Mouse (Mus musculus) thymus, postnatal 14 days (tissue): ENCODE measurements around the gene Rab15.
A peak's percentile ranks its signal among the peaks of the same experiment; 100 is the strongest.
"Not testable (repeated sequence)": the region's sequence is repeated elsewhere in the genome, so short reads cannot be mapped to it uniquely, and the experiment has no call there.

Source experiments
- DNase-seq: peaks from one replicate; pipeline ENCODE4 v3.0.0; 2021

The Rab15 gene

DNA sequence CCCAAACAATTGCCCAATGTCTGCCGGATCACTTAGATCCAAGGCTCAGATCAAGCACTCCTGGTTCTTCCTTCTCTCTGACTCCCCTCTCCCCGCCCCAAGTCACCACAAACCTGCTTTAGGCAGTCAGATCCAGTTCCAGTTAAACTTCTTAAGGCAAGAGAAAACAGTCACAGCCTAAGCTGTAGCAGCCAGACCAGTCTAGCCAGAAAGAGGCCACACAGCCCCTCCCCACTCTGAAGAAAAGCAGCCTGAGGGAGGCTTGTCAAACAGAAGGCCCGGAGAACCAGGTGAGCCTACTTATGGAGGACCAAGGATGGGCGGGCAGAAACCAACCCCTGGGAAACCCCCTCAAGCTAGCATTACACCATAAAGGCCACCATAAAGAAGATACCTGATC is 4.6 kb downstream of the Rab15 start:
- no peak for DNase-seq

DNA sequence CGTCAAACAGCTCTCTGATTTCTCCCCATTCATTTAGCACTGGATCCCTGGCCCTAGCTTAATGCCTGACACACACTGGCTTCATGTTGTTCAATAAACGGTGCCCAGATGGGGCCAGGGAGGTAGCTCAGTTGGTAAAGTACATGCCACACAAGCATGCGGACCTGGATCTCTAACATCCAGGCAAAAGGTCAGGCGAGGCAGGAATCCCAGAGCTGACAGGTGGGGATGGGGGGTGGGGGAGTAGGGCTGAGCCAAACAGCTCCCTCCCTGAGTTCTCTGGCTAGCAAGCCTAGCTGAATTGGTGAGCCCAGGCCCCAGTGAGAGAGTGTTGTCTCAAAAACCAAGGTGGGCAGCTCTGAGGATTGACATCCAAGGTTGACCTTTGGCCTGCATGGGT is 5.5 kb downstream of the Rab15 start:
- DNase-seq, result no peak

DNA sequence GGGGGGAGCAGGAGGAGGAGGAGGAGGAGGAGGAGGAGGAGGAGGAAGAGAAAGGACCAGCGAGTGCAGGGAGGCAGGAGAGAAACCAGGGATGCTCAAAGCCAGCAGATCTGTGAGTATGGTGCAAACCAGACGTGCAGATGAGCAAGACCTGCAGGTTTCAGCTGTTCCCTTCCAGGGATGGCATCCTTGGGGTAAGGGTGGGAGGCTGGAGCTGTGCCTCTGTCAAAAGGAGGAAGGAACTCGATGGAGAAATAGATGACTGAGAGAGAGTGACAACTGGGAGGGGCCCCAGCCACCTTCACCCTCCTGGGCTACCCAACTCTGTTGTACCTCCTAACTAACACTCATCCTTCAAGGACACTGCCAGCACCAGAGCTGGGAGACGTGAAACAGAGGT is 6.0 kb downstream of the Rab15 start:
- DNase-seq, result no peak

DNA sequence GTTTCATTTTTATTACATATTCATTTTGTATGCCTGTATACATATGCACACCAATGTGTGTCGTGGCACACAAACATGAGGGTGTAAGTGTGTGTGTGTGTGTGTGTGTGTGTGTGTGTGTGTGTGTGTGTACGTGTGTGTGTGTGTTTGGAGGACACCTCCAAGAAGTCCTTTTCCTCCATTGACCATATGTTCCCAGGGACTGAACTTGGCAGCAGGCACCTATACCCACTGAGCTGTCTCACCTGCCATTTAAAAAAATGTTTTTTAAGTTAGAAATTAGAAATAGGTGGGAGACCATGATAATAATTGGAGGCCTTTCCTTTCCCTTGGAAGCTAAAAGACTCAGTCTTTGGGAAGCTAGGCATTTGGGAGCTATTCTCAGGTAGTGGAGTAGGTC is 8.6 kb downstream of the Rab15 start:
- no peak for DNase-seq

DNA sequence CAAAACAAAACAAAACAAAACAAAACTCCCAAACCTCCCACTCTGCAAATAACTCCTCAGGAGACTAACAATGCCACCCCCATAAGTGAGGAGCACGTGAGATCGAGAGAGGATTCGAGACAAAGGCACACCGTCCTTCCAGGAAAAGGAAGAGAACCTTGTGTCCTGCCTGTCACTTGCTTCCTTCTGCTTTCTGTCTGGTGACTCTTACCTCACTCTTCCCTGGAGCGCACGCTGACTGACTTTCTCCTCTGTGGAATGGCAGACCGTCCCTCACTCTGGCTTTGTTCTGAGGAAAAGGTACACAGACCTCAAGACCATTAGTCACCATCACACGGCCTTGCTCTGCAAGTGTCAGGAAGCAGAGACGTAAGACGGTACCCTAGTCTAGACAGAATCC is 9.2 kb downstream of the Rab15 start:
- no peak for DNase-seq

DNA sequence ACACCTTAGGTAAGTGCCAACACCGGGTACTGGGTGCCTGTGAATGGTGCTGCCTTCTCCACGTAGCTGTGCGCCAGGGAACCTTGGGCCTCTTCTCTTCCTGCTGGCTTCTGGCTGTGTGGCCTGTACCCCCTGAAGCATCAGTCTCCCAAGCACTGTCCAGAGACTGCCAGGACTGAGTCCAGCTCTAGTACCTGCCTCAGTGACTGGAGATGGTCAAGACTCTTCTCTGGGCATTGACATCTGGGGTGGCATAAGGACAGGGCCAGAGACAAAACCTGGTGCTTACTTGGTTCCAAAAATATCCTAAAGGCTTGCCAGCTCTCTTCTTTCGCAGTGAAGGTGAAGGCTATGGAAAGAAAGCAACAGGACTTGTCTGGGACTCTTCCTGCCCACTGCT is 11.7 kb downstream of the Rab15 start:
- no peak for DNase-seq

DNA sequence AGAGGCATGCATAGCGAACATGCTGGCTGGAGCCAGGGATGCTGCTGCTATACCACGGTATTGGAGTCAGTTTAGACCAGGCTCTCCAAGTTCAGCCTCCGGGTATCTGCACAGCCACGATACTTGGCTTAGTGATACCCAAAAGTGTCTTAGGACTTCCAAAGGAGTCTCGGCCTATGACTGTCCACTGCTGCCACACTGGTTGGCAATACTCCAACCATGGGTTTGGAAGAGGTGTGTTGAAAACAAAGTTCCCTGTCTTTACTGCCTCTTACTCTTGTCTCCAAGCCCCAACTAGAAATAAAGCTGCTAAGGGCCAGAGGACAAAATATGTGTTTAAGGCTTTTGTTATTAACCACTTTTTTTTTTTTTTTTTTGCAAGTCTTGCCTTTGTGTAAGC is 12.2 kb downstream of the Rab15 start:
- no peak for DNase-seq

DNA sequence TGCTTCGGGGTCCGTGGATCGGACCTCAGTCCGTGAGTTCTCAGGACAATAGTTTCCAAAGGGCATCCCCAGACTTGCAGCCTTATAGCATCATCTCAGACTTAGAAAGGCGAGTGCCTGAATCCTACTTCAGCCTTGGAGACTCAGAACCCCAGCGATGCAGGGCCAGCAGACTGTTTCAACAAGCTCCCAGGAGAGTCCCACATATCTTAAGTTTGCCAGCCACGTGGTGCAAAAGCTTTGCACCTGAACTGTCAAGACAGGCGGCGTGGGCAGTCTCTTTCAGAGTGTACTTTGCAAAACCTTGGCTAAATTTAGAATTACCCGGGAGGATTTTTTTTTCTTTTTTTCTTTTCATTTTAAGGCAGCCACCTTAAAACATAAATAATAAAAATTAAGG is 14.9 kb downstream of the Rab15 start:
- DNase-seq, result no peak

DNA sequence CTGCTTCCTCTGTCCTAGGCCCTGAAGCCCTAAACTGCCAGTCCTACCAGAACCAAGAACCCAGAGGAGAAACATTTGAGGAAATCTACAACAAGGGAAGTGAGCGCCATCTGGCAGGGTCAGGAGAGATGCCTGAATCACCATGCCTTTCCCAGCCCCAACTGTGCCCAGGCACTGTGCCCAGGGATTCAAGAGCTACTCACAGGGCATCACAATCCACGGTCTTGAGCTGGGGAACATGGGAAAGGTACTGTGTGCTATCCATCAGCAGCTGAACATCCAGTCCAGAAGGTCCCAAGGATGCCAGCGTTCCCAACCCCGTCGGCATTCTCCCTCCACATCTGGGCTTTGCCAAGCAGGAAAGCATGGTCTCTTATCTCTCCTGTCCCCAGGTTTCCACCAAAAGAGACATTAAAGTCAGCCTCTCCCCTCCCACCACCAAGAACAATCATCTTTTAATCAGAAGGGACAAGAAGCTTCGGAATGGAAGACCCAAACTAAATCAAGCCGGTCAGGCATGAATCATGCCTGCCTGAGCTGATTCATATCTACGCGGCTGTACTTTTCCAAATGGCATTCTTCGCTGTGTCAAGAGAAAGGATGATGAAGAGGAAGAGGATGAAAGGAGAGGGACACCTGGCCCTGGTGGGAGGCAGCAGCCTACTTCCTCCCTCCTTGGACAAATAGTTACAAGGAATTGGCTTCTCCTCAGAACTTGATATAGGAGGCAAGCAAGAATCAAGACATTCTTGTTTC is 17.5 kb downstream of the Rab15 start:
- DNase-seq, result no peak

DNA sequence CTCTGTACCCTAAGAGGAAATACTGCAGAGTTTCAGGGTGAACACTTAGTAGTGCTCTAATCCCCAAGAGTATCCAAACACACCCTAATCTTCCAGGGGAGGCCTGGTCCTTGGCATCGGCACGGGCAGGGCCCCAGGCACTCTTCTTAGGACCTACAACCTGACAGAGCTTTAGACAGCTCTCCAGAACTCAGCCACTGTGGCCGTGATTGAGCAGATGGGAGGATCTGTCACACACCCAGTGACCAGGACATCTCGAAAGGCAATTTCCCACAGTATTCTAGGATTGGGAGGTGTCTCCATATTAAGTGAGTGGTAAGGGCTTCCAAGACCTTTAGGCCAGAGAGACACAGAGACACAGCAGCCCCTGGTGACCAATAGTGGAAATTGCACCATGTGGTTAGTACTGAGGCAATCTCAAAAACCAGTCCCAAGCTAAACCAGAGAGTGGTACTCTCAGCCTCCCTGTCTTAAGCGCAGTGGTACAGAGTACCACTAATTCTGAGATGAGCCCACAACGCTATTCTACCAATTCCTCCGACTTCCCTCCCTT is 18.9 kb downstream of the Rab15 start:
- DNase-seq, result peak; percentile 54

DNA sequence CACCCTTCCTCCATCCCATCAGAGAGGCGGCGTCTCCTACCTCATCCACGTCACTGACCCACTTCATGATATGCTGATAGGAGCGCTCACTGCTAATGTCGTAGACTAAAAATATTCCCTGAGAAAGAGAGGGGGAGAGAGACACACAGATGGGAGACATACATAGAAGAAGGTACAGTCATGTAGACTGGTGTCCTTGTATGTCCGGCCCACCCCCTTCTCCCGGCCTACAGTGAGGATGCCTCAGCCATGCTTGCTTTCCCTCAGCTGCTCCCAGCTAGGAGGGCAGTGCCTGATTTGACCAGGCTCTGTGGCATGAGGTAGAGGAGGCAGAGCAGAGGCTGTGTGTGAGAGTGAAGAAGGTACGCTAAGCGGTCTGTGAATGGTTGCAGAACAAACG is 19.7 kb downstream of the Rab15 start:
- no peak for DNase-seq

DNA sequence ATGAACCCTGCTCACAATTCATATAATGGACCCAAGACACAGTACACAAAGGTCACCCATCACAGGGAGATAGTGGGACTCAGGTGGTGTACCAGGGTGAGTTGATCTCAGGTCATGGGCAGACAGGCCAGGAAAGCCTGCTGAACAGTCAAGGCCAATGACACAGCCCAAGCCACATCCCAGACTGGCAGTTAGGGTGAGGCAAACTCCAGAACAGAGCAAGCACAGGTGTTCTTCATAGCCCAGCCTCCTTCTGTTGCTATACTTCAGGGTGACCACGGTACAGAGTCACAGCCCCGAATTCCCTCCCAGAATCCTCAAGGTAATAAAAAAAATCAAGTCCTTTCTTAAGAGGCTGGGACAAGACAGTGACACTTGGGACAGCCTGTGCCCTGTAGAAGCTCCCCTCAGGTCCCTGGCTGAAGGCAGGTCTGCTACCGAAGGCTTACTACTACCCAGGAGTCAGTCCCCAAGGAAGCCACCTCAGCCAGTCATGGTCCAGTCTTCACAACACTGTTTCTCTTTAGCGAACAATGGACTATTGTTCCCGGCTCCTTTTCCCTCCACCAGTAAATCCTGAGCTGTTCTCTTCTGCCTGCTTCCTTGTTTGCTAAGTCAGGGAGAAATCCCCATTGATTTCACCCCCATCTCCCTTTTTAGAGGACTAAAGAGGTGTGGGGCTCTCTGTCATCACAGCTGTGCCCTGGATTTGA is 24.5 kb downstream of the Rab15 start:
- DNase-seq, result no peak

DNA sequence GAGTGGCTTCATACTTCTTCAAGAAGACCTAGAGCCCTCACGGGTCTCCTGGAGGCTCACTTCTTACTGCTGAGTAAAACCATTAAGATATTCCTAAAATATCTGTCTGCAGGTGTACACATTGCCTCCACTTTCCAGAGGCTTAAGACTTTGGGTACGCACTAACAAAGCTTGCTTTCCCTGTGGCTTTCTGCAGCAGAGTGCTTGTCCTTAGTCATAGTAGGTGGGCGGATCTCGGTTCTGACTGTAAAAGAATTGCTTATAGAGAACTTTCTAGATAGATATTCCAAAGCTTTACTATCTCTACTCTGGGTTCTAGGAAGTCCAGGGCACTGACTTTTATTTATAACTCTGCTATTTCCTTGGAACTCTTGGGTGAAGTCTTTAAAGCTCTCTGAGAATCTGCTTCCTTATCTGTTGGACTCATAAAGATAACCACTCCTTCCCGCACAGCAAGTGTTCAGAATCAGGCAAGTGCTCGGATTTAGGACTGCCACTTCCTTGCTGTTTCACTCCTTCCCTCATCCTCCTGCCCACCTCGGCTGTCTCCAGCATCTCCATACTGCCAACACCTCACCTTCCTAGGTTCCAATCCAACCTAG is 25.7 kb downstream of the Rab15 start:
- DNase-seq, result no peak

DNA sequence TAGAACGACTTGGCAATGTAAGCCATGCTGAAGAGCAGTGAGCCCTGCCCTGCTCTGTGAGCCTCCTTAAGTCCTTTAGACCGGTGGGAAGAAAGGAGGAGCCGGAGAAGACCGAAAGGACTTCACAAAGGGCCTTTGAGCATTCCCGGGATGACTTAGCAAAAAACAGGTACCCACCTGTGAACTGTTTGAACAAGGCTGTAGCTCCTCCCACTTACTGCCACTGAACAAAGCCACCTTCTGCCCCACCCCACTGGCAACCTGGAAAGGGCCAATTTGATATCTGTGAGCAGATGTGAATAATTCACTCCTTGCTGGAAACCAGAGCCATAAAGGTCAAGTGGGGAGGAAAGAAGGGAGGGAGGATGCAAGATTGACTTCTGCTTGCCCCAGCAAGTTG is 27.4 kb downstream of the Rab15 start, which contains the start of gene Gpx2:
Gene Gpx2, minus strand, starts transcription at position 205 of the 400 bp plus-strand sequence.
- DNase-seq, result no peak

DNA sequence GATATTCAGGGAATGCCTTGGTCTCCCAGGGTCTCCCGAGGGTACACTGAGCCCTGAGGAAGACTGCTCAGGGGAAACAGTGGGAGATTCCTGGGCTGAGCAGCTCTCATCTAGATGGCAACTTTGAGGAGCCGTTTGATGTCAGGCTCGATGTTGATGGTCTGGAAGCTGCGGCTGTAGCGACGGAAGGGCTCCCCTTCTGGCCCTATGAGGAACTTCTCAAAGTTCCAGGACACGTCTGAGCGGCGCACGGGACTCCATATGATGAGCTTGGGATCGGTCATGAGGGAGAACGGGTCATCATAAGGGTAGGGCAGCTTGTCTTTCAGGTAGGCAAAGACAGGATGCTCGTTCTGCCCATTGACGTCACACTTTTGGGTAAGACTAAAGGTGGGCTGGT is 30.2 kb downstream of the Rab15 start:
- not testable (repeated sequence) for DNase-seq

DNA sequence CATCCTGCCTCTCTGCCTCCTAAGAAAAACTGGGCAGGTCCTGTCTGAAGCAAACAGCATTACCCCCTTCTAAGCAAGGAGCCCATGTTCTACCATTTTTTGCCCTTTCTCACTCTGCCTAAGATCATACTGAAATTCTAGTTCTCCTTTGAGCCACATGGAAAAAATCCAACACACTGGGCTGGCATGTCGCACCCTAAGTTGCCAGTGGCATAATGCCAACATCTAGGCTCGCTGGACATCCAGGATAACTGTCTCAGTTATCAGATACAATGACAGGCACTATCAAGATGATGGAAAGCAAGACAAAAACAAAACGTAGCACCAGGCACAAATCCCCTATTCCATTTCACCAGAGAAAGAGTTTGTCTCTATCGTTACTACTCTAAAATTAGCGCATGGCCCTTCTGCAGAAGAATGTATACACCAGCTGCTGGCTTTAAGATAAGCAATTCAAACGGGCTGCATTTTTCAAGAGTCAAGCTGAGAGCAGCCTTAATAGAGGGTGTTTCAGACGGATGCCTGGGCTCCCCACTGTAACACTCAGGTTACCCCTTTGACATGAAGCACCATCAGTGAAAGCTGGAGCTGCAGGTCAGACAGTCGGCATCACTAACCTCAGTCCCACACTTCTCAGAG is 32.1 kb downstream of the Rab15 start:
- DNase-seq, result no peak

DNA sequence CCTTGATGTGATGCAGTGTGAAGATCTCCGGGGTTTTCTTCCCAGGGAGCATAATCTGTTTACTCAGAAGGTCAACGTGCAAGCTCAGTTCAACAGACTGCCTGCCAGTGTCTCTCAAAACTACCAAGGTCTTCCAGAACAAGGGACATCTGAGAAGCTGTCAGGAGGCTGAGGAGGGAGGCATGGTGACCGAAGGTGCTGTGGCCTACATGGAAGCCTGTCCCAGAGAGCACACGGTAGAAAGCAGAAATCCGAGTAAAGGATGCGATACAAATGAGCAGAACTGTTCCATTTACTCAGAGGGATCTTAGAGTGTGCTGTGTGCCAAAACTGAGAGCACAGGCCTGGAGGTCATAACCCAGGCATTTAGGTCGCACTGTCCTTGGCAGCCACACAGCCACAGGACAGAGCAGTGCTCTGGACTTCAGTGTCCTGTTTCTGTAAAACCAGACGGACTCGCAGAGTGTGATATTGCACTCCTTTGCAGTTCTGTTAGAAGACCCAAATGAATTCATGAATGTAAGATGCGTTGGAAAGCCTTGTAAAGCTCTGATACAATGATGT is 38.6 kb downstream of the Rab15 start:
- DNase-seq, result no peak

DNA sequence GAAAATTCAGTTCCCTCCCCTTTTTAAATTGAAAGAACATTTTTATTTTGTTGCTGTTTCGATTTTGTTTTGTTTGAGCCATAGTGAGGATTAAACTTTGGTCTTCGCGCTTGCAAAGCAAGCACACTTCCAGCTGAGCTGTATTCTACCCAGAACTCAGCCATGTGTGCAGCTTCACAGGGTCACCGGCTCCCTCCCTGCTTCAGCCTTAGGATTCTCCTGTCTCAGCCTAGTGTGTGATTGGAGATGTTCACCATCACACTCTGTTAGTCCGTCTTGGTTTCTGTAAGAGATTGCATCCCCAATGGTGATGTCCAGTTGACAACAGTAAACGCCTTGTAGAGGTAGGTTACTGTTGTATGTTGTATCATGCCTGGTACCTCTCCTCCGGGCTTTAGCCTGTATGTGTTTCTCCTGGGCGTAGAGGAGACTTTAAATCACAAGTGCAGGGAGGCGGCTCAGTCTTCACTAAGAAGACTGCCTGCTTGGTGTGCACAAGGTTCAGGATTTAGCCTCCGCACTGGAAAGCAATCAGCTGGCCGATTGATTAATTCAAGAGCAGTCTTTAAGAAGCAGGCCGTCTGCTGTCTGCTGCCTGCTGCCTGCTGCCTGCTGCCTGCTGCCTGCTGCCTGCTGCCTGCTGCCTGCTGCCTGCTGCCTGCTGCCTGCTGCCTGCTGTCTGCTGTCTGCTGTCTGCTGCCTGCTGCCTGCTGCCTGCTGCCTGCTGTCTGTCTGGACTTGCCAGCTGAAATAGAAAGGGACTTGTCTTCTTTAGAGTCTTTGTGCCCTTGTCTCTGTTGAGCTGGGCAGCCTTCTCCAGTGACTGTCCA is 41.9 kb downstream of the Rab15 start:
- no peak for DNase-seq

DNA sequence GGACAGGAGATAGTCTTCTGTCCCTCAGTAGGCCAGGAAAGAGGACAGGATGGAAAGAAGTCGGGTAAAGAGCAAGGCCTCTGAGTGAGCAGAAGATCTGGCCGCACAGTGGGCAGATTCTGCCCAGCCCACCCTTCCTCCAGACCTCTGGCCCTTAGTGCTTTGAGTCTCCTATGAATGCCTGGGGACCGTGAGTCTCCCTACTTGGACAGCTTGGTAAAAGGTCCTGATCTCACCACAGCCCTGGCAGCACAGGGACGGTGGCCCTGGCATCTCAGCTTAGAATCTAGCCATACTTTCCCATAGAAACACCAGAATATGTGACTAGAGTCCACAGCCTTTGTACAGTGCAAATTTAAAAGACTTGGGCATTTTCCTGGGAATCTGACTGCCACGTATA is 42.8 kb downstream of the Rab15 start:
- no peak for DNase-seq

DNA sequence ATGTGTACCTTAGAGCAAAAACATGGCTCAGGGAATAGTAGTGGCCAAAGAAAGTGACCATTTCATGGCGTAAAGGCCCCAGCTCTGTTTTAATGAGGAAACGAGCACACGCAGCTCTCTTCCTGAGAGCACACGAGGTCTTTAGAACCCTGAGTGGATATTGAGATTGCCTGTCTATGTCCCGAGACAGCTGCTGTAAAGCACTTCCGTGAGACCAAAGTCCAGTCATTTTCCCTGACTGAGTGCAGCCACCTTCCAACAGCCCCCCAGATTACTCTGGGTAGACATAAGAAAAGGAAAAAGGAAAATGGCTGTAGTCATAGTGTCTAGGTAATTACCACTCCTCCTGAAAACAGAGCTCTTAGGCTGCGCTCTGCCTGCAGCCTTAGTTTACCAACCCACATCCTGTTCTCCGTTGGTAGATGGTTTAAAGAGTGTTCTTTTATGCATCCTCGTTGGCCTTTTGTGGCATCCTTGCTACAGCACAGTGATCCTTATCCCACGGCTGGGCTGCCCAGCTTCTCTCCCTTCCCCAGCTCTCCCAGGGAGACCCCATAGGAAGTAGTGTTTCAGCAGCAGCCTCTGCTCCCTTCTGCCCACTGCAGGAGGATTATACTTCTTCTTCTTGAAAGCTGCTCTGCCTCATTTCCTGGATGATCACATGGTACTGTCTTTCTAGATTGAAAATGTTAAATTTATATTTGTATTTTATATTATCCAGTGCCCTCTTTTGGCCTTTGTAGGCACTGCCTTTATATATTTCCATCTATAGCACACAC is 44.2 kb downstream of the Rab15 start:
- DNase-seq, result peak; percentile 25

DNA sequence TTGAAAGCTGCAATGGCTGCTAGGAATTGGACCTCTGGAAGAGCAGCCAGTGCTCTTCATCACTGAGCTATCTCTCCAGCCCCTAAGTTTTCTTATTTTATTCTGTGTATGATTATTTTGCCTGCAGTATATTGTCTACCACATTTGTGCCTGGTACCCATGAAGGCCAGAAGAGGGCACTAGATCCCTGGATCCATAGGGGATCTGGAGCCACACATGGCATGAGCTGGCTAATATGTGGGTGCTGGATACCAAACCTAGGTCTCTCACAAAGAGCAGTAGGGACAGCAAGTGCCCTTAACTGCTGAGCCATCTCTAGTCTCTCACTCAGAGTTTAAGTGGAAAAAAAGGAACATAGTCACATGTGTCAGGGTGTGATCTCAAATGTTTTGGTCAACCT is 44.9 kb downstream of the Rab15 start:
- no peak for DNase-seq
